ENCODE assay signal across 8 mouse cellular contexts in the genomic region with DNA sequence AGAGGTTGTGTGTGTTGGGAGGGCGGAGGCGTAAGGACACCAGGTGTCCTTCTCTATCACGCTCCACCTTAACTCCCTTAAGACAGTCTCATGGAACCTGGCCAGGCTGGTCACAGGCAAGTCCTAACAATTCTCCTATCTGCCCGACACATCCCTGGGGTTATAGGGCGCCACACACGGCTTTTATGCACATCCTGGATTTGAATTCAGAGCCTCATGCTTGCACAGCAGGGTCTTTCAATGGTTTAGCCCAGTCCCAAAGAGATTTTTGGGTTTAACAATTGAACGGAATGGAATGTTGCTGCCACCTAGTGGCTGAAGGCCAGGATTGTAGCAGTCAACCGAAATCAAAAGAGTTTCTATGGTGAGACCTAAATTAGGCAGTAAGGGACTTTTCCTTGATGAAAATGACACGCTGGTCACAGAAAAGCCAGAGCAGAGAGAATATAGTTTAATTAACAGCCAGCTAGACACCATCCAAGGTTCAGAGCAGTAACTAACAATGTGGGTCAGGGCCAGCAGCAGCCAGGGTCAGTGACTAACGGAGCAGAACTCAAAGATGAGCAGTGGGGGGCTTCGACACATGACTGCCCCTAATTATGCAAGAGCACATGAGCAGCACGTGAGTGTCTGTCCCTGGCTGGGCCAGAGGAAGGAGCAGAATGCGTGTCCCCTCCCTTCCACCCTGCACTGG. TPM values are rescaled to one million over a fixed set of nuclear protein-coding genes. Genes with fewer than 3 reads are reported as not detected.
DNase-seq lines count a peak whose midpoint lies in the region; ATAC-seq lines count a peak whose summit lies in the region.

No protein-coding gene starts in this region.

- H3K9me3 ChIP-seq in hindbrain, embryonic 12.5 days (replicated peaks), result no peaks in the 10 kb centered on the region

- H3K36me3 ChIP-seq in hindbrain, embryonic 12.5 days, result no peaks in the 10 kb centered on the region

- peak; percentile 67 to 68 for DNase-seq in left cerebral cortex, adult 18-20 months (ENCODE audit: low spot score in 2 of 2)
- no peak for DNase-seq in left cerebral cortex, adult 11 months (ENCODE audit: low spot score)
- DNase-seq in cerebellum, adult 9-10 months, result peak; percentile 79
- peak; percentile 80 to 83 for DNase-seq in layer of hippocampus, postnatal 10 days (ENCODE audit: low spot score in 2 of 2)
- DNase-seq in lung, postnatal 36 days, result peak; percentile 73
- DNase-seq in right cerebral cortex, postnatal 10 days (ENCODE audit: low spot score in 2 of 2), result peak; percentile 80 to 86

- peak; percentile 85 for ATAC-seq in frontal cortex, adult (ENCODE audit: low TSS enrichment)
- ATAC-seq in hindbrain, embryonic 12.5 days (ENCODE audit: low FRiP score), result peak; percentile 81

- H3K4me1 ChIP-seq in hindbrain, embryonic 12.5 days, result peaks cover 4% of the 10 kb centered on the region

- H3K9ac ChIP-seq in hindbrain, embryonic 12.5 days, result no peak overlapping the region

- H3K4me2 ChIP-seq in hindbrain, embryonic 12.5 days (replicated peaks), result peak overlapping the region; percentile 24

- 10% methylated on average over 13 of the region's 13 CpGs for WGBS in hindbrain, embryonic 12.5 days

- H3K27me3 ChIP-seq in hindbrain, embryonic 12.5 days, result no peaks in the 10 kb centered on the region

- no peak overlapping the region for H3K27ac ChIP-seq in hindbrain, embryonic 12.5 days

- no peak overlapping the region for H3K4me3 ChIP-seq in hindbrain, embryonic 12.5 days

RNA-seq across cellular contexts. Expression of a gene that starts 13.9 kb away (rescaled TPM):
- 10 to 100 TPM; 11.9 to 16.2 TPM for total RNA-seq in left cerebral cortex, adult 18-20 months (2021)
- polyA plus RNA-seq in hindbrain, embryonic 12.5 days (2016; fragmentation: Nextera tagmentation; extraction: Ambion mirVana), result 3.2 and 3.5 TPM in 2 replicates
- total RNA-seq in layer of hippocampus, postnatal 10 days (2021), result 10 to 100 TPM; 11.9 to 15.7 TPM

RNA-seq across cellular contexts. Expression of a gene that starts 38.3 kb away (rescaled TPM):
- total RNA-seq in left cerebral cortex, adult 18-20 months (2021), result 10 to 100 TPM; 25.3 to 27.5 TPM
- polyA plus RNA-seq in hindbrain, embryonic 12.5 days (2016; fragmentation: Nextera tagmentation; extraction: Ambion mirVana), result 16.1 and 17.6 TPM in 2 replicates
- total RNA-seq in layer of hippocampus, postnatal 10 days (2021), result 10 to 100 TPM; 18.3 to 21.6 TPM
